Mouse (Mus musculus): Measurements from ENCODE around the gene Pctp.

Pctp gene

GRCm38 (mm10) chr11:90007791-90008531 is 5.3 kb upstream of the Pctp start:
- no peak for DNase-seq (ENCODE audit: low spot score)

- DNase-seq (ENCODE audit: low spot score): no peak
These were observed 3.4 kb upstream of the Pctp start for GRCm38 (mm10) chr11:90006111-90006510.

GRCm38 (mm10) chr11:90003386-90003785 is 692 bp upstream of the Pctp start:
- no peak for DNase-seq (ENCODE audit: low spot score)

GRCm38 (mm10) chr11:90002987-90003348 is 274 bp upstream of the Pctp start:
- no peak for DNase-seq (ENCODE audit: low spot score)

- DNase-seq (ENCODE audit: low spot score): no peak
These were observed 1.1 kb downstream of the Pctp start for GRCm38 (mm10) chr11:90001396-90002230.

GRCm38 (mm10) chr11:90000666-90001065 is 2.0 kb downstream of the Pctp start:
- no peak for DNase-seq (ENCODE audit: low spot score)

GRCm38 (mm10) chr11:89998996-89999770 is 3.5 kb downstream of the Pctp start:
- no peak for DNase-seq (ENCODE audit: low spot score)

- no peak for DNase-seq (ENCODE audit: low spot score)
These were observed 5.8 kb downstream of the Pctp start for GRCm38 (mm10) chr11:89996856-89997255.

- DNase-seq (ENCODE audit: low spot score): no peak
These were observed 6.3 kb downstream of the Pctp start for GRCm38 (mm10) chr11:89996406-89996805.

- no peak for DNase-seq (ENCODE audit: low spot score)
These were observed 7.1 kb downstream of the Pctp start for GRCm38 (mm10) chr11:89995596-89995995.

- DNase-seq (ENCODE audit: low spot score): no peak
These were observed 8.0 kb downstream of the Pctp start for GRCm38 (mm10) chr11:89994706-89995105.

GRCm38 (mm10) chr11:89991661-89992060 is 11.0 kb downstream of the Pctp start:
- DNase-seq (ENCODE audit: low spot score): no peak

GRCm38 (mm10) chr11:89988936-89989589 is 13.6 kb downstream of the Pctp start:
- DNase-seq (ENCODE audit: low spot score): peak; percentile 61

- DNase-seq (ENCODE audit: low spot score): no peak
These were observed 16.2 kb downstream of the Pctp start for GRCm38 (mm10) chr11:89986516-89986915.

- DNase-seq (ENCODE audit: low spot score): no peak
These were observed 17.2 kb downstream of the Pctp start for GRCm38 (mm10) chr11:89985200-89986187.

GRCm38 (mm10) chr11:89984436-89984835 is 18.3 kb downstream of the Pctp start:
- no peak for DNase-seq (ENCODE audit: low spot score)

- no peak for DNase-seq (ENCODE audit: low spot score)
These were observed 19.8 kb downstream of the Pctp start for GRCm38 (mm10) chr11:89982918-89983317.

- no peak for DNase-seq (ENCODE audit: low spot score)
These were observed 22.6 kb downstream of the Pctp start for GRCm38 (mm10) chr11:89980106-89980505.

GRCm38 (mm10) chr11:89978914-89979818 is 23.5 kb downstream of the Pctp start:
- no peak for DNase-seq (ENCODE audit: low spot score)

GRCm38 (mm10) chr11:89978353-89978831 is 24.3 kb downstream of the Pctp start:
- DNase-seq (ENCODE audit: low spot score): no peak

Measured in MN1 (cell line).